Mouse (Mus musculus): Measurements from ENCODE around the gene Dok7. TPM values are rescaled to one million over a fixed set of nuclear protein-coding genes. Genes with fewer than 3 reads are reported as not detected.
A peak's percentile ranks its signal among the peaks of the same experiment; 100 is the strongest.

Dok7 gene
- polyA plus RNA-seq, 1 experiment from 2014 or later: 0.15 TPM

DNA sequence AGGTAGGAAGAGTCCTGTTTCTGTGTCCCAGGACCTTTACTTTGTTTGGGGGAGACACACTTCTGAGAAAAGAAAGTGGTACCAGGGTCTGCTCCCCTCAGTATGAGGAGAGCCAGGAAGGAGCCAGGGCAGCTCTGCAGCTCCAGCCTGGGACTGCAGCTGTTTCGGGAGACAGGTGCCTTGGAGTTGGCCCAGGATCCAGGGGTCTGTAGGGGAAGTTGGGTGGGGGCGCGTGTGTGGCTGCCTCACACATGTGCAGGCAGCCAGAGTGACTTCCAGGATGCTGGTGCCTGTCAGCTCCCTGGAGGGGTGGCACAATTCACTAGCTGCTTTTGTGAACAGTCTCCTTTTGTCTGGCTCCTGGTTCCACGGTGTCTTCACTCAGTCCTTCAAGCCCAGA is 1.0 kb downstream of the Dok7 start:
- WGBS (ENCODE audit: insufficient replicate concordance): 10% methylated on average over 4 of the region's 4 CpGs

DNA sequence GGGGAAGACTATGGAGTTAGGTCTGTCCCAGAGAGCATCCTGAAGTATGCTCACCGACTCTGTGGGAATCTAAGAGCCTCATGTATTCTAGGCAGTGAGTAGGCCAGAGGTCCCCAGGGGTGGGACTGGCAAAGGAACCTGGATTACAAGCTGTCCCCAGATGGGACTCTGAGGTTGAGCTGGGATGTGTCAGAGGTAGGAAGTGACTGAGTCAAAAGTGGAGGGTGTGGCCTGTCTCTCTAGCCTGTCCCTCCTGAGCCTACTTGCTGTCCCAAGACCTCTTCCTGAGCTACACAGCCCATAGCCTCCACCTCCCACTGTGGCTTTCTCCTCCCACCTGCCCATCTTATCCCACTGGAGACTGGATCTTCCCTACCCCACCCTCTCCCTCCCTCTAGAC is 1.6 kb downstream of the Dok7 start:
- H3K36me3 ChIP-seq (replicated peaks): no peaks in the 10 kb centered on the region
- peaks cover 68% of the 10 kb centered on the region for H3K27me3 ChIP-seq
- no peak for ATAC-seq (ENCODE audit: insufficient read depth)
- no peak overlapping the region for H3K4me2 ChIP-seq
- H3K9ac ChIP-seq: no peak overlapping the region
- no peak overlapping the region for H3K4me3 ChIP-seq (replicated peaks)
- 0 out of 2 replicates have a peak, but pooled peaks cover 9% of the 10 kb centered on the region for H3K4me1 ChIP-seq (replicated peaks)
- WGBS (ENCODE audit: insufficient replicate concordance): 39% methylated on average over 1 of the region's 1 CpGs
- H3K27ac ChIP-seq (replicated peaks): no peak overlapping the region
- H3K9me3 ChIP-seq (replicated peaks): no peaks in the 10 kb centered on the region

More for the DNA sequence above, 1.0 kb downstream of the Dok7 start:
- ATAC-seq (ENCODE audit: insufficient read depth): no peak
- Histone ChIP-seq H3K36me3 (replicated peaks) (no peaks in the 10 kb centered on the region), H3K27ac (replicated peaks) (no peak overlapping the region), H3K9me3 (replicated peaks) (no peaks in the 10 kb centered on the region), H3K9ac (no peak overlapping the region), H3K4me1 (replicated peaks) (0 out of 2 replicates have a peak, but pooled peaks cover 9% of the 10 kb centered on the region), H3K4me3 (replicated peaks) (no peak overlapping the region), H3K4me2 (peak overlapping the region; percentile 65; the same call in 1 of the 2 replicates), H3K27me3 (peaks cover 70% of the 10 kb centered on the region)

DNA sequence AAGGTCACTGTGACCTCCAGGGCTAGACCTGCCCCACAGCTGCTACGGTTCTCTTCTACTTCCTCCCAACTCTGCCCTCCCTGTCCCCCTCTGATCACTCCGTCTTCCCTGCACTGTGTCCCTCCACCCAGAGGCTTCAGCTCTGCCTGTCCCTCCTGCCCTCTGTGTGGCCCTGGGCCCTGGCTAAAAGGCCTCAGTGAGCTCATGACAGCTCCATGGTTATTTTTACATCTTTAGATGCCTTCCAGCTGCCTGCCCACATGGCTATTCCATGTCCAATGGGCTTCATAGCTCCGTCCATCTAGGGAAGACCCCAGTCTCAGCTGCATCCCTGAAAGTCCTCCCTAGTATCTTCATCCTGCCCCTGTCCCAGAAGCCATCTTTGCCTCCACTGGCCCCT is 3.5 kb downstream of the Dok7 start:
- Histone ChIP-seq H3K4me1 (replicated peaks) (0 out of 2 replicates have a peak, but pooled peaks cover 9% of the 10 kb centered on the region), H3K36me3 (replicated peaks) (no peaks in the 10 kb centered on the region), H3K4me2 (no peak overlapping the region), H3K9ac (no peak overlapping the region), H3K27me3 (peaks cover 54% of the 10 kb centered on the region), H3K9me3 (replicated peaks) (no peaks in the 10 kb centered on the region), H3K4me3 (replicated peaks) (no peak overlapping the region), H3K27ac (replicated peaks) (no peak overlapping the region)
- ATAC-seq (ENCODE audit: insufficient read depth): no peak
- WGBS (ENCODE audit: insufficient replicate concordance): 37% methylated on average over 3 of the region's 3 CpGs

DNA sequence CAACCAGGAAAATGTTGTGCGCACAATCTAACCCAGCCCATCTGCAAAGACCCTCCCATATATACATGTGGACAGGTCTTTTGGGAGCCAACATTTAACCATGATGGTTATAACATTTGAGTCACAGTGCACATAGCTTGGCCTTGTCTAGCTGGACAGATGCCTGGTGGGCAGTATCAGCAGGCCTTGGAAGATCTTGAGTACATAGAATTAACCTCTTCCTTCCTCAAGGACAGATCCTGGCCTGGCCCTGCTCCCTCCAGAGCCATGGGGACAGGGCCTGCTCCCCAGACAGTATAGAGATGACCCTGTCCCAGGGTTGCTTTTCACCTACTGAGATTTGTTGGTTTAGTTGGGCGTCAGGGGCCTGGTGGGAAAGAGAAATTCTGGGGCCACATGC is 13.3 kb downstream of the Dok7 start:
- no peak for ATAC-seq (ENCODE audit: insufficient read depth)

DNA sequence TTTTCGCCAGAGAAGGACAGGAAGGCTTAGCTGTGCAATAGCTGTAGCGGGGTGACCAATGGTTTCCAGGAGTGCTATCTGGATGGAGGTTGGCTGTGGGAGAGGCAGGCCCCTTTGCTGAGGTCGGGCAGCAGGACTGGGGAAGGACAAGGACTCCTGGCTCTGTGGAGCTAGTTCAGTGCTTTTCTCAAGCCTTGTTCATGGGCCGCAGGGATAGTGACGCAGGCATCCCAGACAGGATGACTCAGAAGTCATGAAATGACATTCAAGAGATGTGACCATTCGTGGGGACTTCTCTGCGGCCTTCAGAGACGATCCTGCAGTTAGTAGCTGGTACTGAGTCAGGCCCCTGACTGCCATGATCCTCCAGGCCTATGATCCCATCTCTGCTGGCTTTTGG is 13.7 kb downstream of the Dok7 start:
- 58% methylated on average over 8 of the region's 8 CpGs for WGBS (ENCODE audit: insufficient replicate concordance)
- ATAC-seq (ENCODE audit: insufficient read depth): no peak
- H3K9me3 ChIP-seq (replicated peaks): no peaks in the 10 kb centered on the region

More for the DNA sequence above, 13.3 kb downstream of the Dok7 start:
- H3K27ac ChIP-seq (replicated peaks): no peak overlapping the region
- H3K9me3 ChIP-seq (replicated peaks): no peaks in the 10 kb centered on the region
- no peaks in the 10 kb centered on the region for H3K27me3 ChIP-seq
- no peak overlapping the region for H3K4me3 ChIP-seq (replicated peaks)
- no peak overlapping the region for H3K4me2 ChIP-seq
- H3K4me1 ChIP-seq (replicated peaks): no peaks in the 10 kb centered on the region
- no peaks in the 10 kb centered on the region for H3K36me3 ChIP-seq (replicated peaks)
- no peak overlapping the region for H3K9ac ChIP-seq
- WGBS (ENCODE audit: insufficient replicate concordance): 64% methylated on average over 2 of the region's 2 CpGs

DNA sequence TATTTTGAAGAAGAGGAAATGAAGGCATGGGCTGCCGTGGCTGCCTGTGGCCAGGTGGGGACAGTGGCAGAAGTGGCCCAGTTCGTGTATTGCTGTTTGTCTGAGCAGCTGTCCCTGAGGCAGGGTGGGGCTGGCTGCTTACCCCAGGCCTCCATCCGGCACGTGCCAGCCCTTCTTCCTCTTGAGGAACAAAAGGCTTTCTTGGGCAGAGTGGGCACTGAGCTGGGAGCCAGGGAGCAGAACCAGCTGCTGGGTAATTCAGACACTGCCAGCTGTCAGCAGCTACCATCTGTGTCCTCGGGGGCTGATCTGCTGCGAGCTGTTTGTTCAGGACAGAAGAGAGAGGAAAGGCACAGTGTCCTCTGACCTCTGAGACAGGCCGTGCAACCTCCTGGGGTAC is 14.4 kb downstream of the Dok7 start:
- ATAC-seq (ENCODE audit: insufficient read depth): no peak
- no peak overlapping the region for H3K4me3 ChIP-seq (replicated peaks)
- no peaks in the 10 kb centered on the region for H3K9me3 ChIP-seq (replicated peaks)
- no peaks in the 10 kb centered on the region for H3K27me3 ChIP-seq
- 49% methylated on average over 7 of the region's 7 CpGs for WGBS (ENCODE audit: insufficient replicate concordance)
- no peaks in the 10 kb centered on the region for H3K4me1 ChIP-seq (replicated peaks)
- no peaks in the 10 kb centered on the region for H3K36me3 ChIP-seq (replicated peaks)
- H3K4me2 ChIP-seq: no peak overlapping the region
- H3K27ac ChIP-seq (replicated peaks): no peak overlapping the region
- no peak overlapping the region for H3K9ac ChIP-seq

More for the DNA sequence above, 13.7 kb downstream of the Dok7 start:
- no peaks in the 10 kb centered on the region for H3K27me3 ChIP-seq
- no peak overlapping the region for H3K4me2 ChIP-seq
- no peak overlapping the region for H3K27ac ChIP-seq (replicated peaks)
- no peaks in the 10 kb centered on the region for H3K36me3 ChIP-seq (replicated peaks)
- H3K4me3 ChIP-seq (replicated peaks): no peak overlapping the region
- no peaks in the 10 kb centered on the region for H3K4me1 ChIP-seq (replicated peaks)
- H3K9ac ChIP-seq: no peak overlapping the region

DNA sequence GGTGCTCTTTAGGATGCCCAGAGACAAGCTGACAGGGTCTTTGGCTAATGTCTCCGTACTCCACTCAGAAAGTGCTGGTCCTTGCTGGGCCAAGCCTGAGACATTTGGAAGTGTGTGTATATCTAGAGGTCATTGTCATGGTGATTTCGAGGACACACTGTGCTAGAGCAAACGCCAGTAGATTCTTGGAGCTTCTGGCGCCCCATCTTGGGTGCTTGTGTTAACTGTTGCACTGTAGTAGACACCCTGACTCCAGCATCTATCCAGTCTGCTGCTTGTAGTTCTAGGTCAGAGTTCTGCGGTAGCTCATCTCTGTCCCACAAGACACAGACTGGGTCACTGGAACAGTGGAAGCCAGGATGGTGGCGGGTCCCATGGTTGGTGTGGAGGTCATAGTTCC is 15.3 kb downstream of the Dok7 start:
- Histone ChIP-seq H3K27ac (replicated peaks) (no peak overlapping the region), H3K27me3 (no peaks in the 10 kb centered on the region), H3K9me3 (replicated peaks) (no peaks in the 10 kb centered on the region), H3K36me3 (replicated peaks) (no peaks in the 10 kb centered on the region), H3K4me3 (replicated peaks) (no peak overlapping the region), H3K4me2 (no peak overlapping the region), H3K4me1 (replicated peaks) (no peaks in the 10 kb centered on the region), H3K9ac (no peak overlapping the region)
- WGBS (ENCODE audit: insufficient replicate concordance): 72% methylated on average over 6 of the region's 6 CpGs
- no peak for ATAC-seq (ENCODE audit: insufficient read depth)

DNA sequence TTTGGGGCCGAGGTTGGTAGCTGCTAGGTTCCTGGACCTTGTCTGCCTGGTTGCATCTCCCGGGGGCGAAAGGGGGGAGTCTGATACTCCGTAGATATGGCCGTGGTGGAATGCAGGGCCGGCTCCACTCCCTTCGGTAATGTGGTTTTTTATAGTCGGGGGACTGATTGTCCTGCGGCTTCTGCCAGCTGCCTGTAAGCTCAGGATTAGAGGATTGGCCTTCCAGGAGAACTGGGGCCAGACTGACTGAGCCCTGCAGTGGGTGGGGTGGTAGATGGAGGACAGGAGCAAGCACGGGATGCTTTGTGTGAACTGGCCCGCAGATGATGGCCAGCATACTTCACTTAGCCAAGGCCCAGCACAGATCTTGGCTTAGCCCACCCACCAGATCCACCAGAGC is 16.7 kb downstream of the Dok7 start:
- WGBS (ENCODE audit: insufficient replicate concordance): 69% methylated on average over 11 of the region's 11 CpGs
- peaks cover 2% of the 10 kb centered on the region; the same call in 1 of the 2 replicates for H3K27me3 ChIP-seq
- ATAC-seq (ENCODE audit: insufficient read depth): no peak

DNA sequence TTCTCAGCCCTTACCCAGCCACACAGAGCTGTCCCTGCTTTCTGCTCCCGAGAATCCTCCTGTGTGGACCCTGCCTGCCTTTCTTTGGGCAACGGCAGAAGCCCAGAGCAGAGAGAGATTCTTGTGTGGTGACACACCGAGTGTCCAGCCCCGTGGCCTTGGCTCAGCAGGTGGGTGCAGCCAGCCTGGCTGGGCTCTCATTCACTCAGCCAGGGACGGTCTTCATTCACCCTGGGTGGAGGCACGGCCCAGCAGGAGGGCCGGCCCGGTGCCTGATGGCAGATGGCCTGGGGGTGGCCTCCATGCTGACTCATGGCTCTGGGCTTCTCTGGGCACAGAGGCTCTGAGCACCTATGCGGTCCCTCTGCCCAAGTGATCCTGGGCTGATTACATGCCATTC is 17.4 kb downstream of the Dok7 start:
- no peak overlapping the region for H3K9ac ChIP-seq
- no peaks in the 10 kb centered on the region for H3K4me1 ChIP-seq (replicated peaks)
- no peak overlapping the region for H3K4me3 ChIP-seq (replicated peaks)
- 65% methylated on average over 9 of the region's 9 CpGs for WGBS (ENCODE audit: insufficient replicate concordance)
- peaks cover 10% of the 10 kb centered on the region for H3K27me3 ChIP-seq
- no peaks in the 10 kb centered on the region for H3K9me3 ChIP-seq (replicated peaks)
- no peak for ATAC-seq (ENCODE audit: insufficient read depth)
- H3K4me2 ChIP-seq: no peak overlapping the region
- no peaks in the 10 kb centered on the region for H3K36me3 ChIP-seq (replicated peaks)
- no peak overlapping the region for H3K27ac ChIP-seq (replicated peaks)

More for the DNA sequence above, 16.7 kb downstream of the Dok7 start:
- H3K27ac ChIP-seq (replicated peaks): no peak overlapping the region
- no peaks in the 10 kb centered on the region for H3K9me3 ChIP-seq (replicated peaks)
- H3K4me2 ChIP-seq: no peak overlapping the region
- no peaks in the 10 kb centered on the region for H3K4me1 ChIP-seq (replicated peaks)
- no peak overlapping the region for H3K4me3 ChIP-seq (replicated peaks)
- H3K36me3 ChIP-seq (replicated peaks): no peaks in the 10 kb centered on the region
- H3K9ac ChIP-seq: no peak overlapping the region

DNA sequence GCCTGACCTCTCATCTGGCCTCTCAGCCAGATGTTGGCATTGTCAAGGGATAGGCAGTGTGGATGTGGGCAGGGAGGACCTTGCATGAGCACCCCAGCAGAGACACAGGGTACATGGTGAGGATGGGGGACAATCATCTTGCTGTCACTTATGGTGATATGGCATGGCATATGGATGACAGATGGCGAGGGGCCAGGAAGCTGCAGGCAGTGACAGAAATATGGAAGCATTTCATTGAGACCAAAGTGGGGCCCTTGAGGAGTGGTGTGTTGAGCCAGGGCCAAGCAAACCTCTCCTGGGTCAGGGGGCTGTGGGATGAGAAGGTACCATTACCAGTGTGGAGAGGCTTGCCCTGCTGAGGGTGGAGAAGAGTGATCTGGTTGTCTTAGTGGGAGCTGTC is 19.8 kb downstream of the Dok7 start:
- Histone ChIP-seq H3K36me3 (replicated peaks) (no peaks in the 10 kb centered on the region), H3K4me3 (replicated peaks) (no peak overlapping the region), H3K4me2 (no peak overlapping the region), H3K4me1 (replicated peaks) (no peaks in the 10 kb centered on the region), H3K27ac (replicated peaks) (no peak overlapping the region), H3K9me3 (replicated peaks) (no peaks in the 10 kb centered on the region), H3K9ac (no peak overlapping the region), H3K27me3 (peaks cover 22% of the 10 kb centered on the region)
- no peak for ATAC-seq (ENCODE audit: insufficient read depth)
- 51% methylated on average over 1 of the region's 1 CpGs for WGBS (ENCODE audit: insufficient replicate concordance)

DNA sequence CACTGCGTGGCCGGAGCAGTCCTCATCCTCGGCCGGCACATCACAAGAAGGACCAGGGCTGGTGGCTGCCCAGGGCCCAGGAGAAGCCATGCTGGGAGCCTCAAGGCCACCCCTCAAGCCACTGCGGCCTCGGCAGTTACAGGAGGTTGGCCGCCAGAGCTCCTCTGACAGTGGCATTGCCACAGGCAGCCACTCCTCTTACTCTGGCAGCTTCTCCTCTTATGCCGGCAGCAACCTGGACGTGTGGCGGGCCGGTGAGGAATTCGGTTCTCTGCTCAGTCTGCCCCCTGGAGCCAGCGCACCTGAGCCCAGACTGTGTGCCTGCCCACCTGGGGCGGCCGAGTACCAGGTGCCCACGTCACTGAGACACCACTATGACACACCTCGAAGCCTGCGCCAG is 22.5 kb downstream of the Dok7 start:
- Histone ChIP-seq H3K9ac (no peak overlapping the region), H3K27ac (replicated peaks) (no peak overlapping the region), H3K4me2 (no peak overlapping the region), H3K27me3 (peaks cover 22% of the 10 kb centered on the region), H3K4me3 (replicated peaks) (no peak overlapping the region), H3K9me3 (replicated peaks) (no peaks in the 10 kb centered on the region), H3K4me1 (replicated peaks) (no peaks in the 10 kb centered on the region), H3K36me3 (replicated peaks) (no peaks in the 10 kb centered on the region)
- WGBS (ENCODE audit: insufficient replicate concordance): 42% methylated on average over 18 of the region's 18 CpGs
- ATAC-seq (ENCODE audit: insufficient read depth): no peak

DNA sequence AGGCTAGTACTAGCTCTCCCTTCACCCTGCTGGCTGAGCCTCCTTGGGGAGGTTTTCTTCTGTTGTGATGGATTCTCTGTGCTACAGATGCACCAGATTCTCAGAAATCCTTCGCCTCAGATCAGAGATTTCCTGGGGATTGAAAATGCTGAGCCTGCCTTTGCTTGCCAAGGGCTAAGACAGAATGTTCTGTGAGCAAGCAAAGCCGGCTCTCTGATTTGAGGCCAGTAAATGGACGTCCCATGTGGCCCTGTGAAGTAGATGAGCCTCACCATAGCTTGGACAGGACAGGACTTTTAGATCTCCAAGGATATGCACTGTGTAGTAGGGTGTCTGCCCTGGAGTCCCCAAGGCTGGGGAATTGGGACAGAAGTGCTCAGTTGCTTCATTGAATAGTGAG is 28.3 kb downstream of the Dok7 start:
- Histone ChIP-seq H3K9me3 (replicated peaks) (no peaks in the 10 kb centered on the region), H3K36me3 (replicated peaks) (no peaks in the 10 kb centered on the region), H3K4me3 (replicated peaks) (no peak overlapping the region), H3K4me1 (replicated peaks) (no peaks in the 10 kb centered on the region), H3K4me2 (no peak overlapping the region), H3K27me3 (peaks cover 9% of the 10 kb centered on the region; the same call in 1 of the 2 replicates), H3K27ac (replicated peaks) (no peak overlapping the region), H3K9ac (no peak overlapping the region)
- WGBS (ENCODE audit: insufficient replicate concordance): 57% methylated on average over 3 of the region's 3 CpGs
- ATAC-seq (ENCODE audit: insufficient read depth): no peak

Measured in liver, embryonic 15.5 days (tissue).